Comparison of ENCODE assay signal across 23 mouse cellular contexts in genomic region chr10:89565301-89566022, GRCm38 (mm10). TPM values are rescaled to one million over a fixed set of nuclear protein-coding genes. Genes with fewer than 3 reads are reported as not detected.
"Had no signal": no experiment of that assay in that cellular context is flagged by ENCODE, and none has a peak within 500 bp of the region (broad histone marks: within the 10 kb centered on the region; RNA-seq: fewer than 3 reads in every experiment).

No protein-coding gene starts in this region.

- H3K4me1 ChIP-seq: lung, embryonic 15.5 days; midbrain, embryonic 13.5 days; midbrain, embryonic 15.5 days; neural tube, embryonic 12.5 days; stomach, embryonic 15.5 days had no signal

- H3K9me3 ChIP-seq: lung, embryonic 15.5 days; midbrain, embryonic 13.5 days; midbrain, embryonic 15.5 days; neural tube, embryonic 12.5 days; stomach, embryonic 15.5 days had no signal

- H3K4me3 ChIP-seq: lung, embryonic 15.5 days; megakaryocyte, embryonic 14.5 days; midbrain, embryonic 13.5 days; midbrain, embryonic 15.5 days; neural tube, embryonic 12.5 days; stomach, embryonic 15.5 days had no signal

- H3K27me3 ChIP-seq: lung, embryonic 15.5 days; megakaryocyte, embryonic 14.5 days; midbrain, embryonic 13.5 days; midbrain, embryonic 15.5 days; neural tube, embryonic 12.5 days; stomach, embryonic 15.5 days had no signal

- H3K9ac ChIP-seq: lung, embryonic 15.5 days; midbrain, embryonic 13.5 days; midbrain, embryonic 15.5 days; neural tube, embryonic 12.5 days; stomach, embryonic 15.5 days had no signal

- DNase-seq: lung, adult 2 months; lung, postnatal 14 days; lung, postnatal 36 days; right cerebral cortex, postnatal 14 days; thymus, adult 2 months; thymus, postnatal 25 days; thymus, postnatal 4 days had no signal

- H3K4me2 ChIP-seq: lung, embryonic 15.5 days; midbrain, embryonic 11.5 days; midbrain, embryonic 13.5 days; midbrain, embryonic 15.5 days; neural tube, embryonic 12.5 days; stomach, embryonic 15.5 days had no signal

- H3K36me3 ChIP-seq: lung, embryonic 15.5 days; midbrain, embryonic 13.5 days; midbrain, embryonic 15.5 days; neural tube, embryonic 12.5 days; stomach, embryonic 15.5 days had no signal

- ATAC-seq: lung, postnatal 0 days; midbrain, embryonic 13.5 days; midbrain, embryonic 15.5 days had no signal

- H3K27ac ChIP-seq: lung, embryonic 15.5 days; macrophage; midbrain, embryonic 13.5 days; midbrain, embryonic 15.5 days; neural tube, embryonic 12.5 days; stomach, embryonic 15.5 days; stomach, postnatal 0 days had no signal

RNA-seq across cellular contexts. Expression of gene Nr1h4, which starts 32.1 kb away (rescaled TPM):
- total RNA-seq: megakaryocyte progenitor cell, adult 5-6 weeks; midbrain, postnatal 0 days; monocyte, adult 5-6 weeks; neutrophil, adult 5-6 weeks had no signal
- polyA plus RNA-seq: macrophage; midbrain, embryonic 13.5 days; midbrain, postnatal 0 days; neural tube, embryonic 12.5 days; neural tube, embryonic 14.5 days had no signal

RNA-seq across cellular contexts. Expression of gene Slc17a8, which starts 55.6 kb away (rescaled TPM):
- total RNA-seq: megakaryocyte progenitor cell, adult 5-6 weeks; monocyte, adult 5-6 weeks had no signal
- polyA plus RNA-seq: lung, adult 2 months; lung, embryonic 15.5 days; lung, postnatal 0 days; spleen, adult 2 months; stomach, embryonic 15.5 days; stomach, postnatal 0 days had no signal
